Mouse (Mus musculus) embryonic facial prominence, embryonic 14.5 days (tissue): ENCODE measurements around the gene Rab24. TPM values are rescaled to one million over a fixed set of nuclear protein-coding genes. Genes with fewer than 3 reads are reported as not detected.

Source experiments
- ATAC-seq: fragments of 200-750 bp; cut with Nextera tagmentation; 2 replicates; pipeline ENCODE4 v1.8.0; 2017; ENCODE audit warnings: low read depth, moderate number of reproducible peaks, moderate TSS enrichment
- DNase-seq: peaks from one replicate; pipeline ENCODE4 v3.0.0-alpha.2; 2015; ENCODE audit warnings: low spot score
- H3K27ac ChIP-seq: fragments of 300-500 bp; sonication (generic); replicated peaks from 2 replicates; pipeline ENCODE4 v1.5.1; 2014; ENCODE audit warnings: low read depth, mild to moderate bottlenecking, low read length, moderate library complexity
- H3K27me3 ChIP-seq: fragments of 300-500 bp; sonication (generic); replicated peaks from 2 replicates; pipeline ENCODE4 v1.6.1; 2014; ENCODE audit warnings: low read length; ENCODE audit not compliant: control insufficient read depth, insufficient read depth
- H3K36me3 ChIP-seq: fragments of 300-500 bp; sonication (generic); 2 replicates; pipeline ENCODE4 v1.6.1; 2014; ENCODE audit warnings: low read length, mixed read lengths; ENCODE audit not compliant: control insufficient read depth, insufficient read depth
- H3K4me1 ChIP-seq: fragments of 300-500 bp; sonication (generic); 2 replicates; pipeline ENCODE4 v1.6.1; 2014; ENCODE audit warnings: antibody characterized with exemption, low read length; ENCODE audit not compliant: control insufficient read depth, insufficient read depth
- H3K4me2 ChIP-seq: fragments of 300-500 bp; sonication (generic); 2 replicates; pipeline ENCODE4 v1.6.1; 2014; ENCODE audit warnings: low read depth, mild to moderate bottlenecking, low read length, moderate library complexity, mixed read lengths
- H3K4me3 ChIP-seq: fragments of 300-500 bp; sonication (generic); 2 replicates; pipeline ENCODE4 v1.5.1; 2014; ENCODE audit warnings: low read depth, mild to moderate bottlenecking, low read length
- H3K9ac ChIP-seq: fragments of 300-500 bp; sonication (generic); 2 replicates; pipeline ENCODE4 v1.6.1; 2014; ENCODE audit warnings: low read depth, mild to moderate bottlenecking, low read length, moderate library complexity, mixed read lengths
- H3K9me3 ChIP-seq: fragments of 300-500 bp; sonication (generic); 2 replicates; pipeline ENCODE4 v1.6.1; 2016; ENCODE audit warnings: low read length; ENCODE audit not compliant: control insufficient read depth
- WGBS: fragments of 180-500 bp; shearing (Covaris S2); extraction: QIAGEN DNeasy Blood & Tissue Kit; methylation state at CpG from one replicate; pipeline ENCODE4 v1.1.7; 2014; 5-methylcytosine and 5-hydroxymethylcytosine counted together
- polyA plus RNA-seq: library from polyadenylated mRNA; unstranded; fragments of >200 nt; fragmentation: Nextera tagmentation; extraction: Ambion mirVana; gene quantifications from 2 replicates; pipeline ENCODE4 v1.2.1, GENCODE M21; 2014

Gene Rab24
- polyA plus RNA-seq, 1 experiment from 2014 or later, result 92.1 TPM

- Histone ChIP-seq H3K27ac (no peak overlapping the region), H3K36me3 (peaks cover 80% of the 10 kb centered on the region), H3K27me3 (no peaks in the 10 kb centered on the region), H3K9me3 (no peaks in the 10 kb centered on the region), H3K4me1 (no peaks in the 10 kb centered on the region), H3K4me2 (no peak overlapping the region), H3K9ac (no peak overlapping the region), H3K4me3 (no peak overlapping the region)
- WGBS, result 87% methylated on average over 11 of the region's 11 CpGs
- no peak for ATAC-seq
- no peak for DNase-seq
Measured at GRCm38 (mm10) chr13:55346745-55347144, 25.0 kb upstream of the Rab24 start.

GRCm38 (mm10) chr13:55344286-55344685 is 22.5 kb upstream of the Rab24 start:
- WGBS, result 90% methylated on average over 7 of the region's 7 CpGs
- ATAC-seq, result no peak
- H3K27ac ChIP-seq, result no peak overlapping the region

GRCm38 (mm10) chr13:55342469-55342868 is 20.7 kb upstream of the Rab24 start:
- Histone ChIP-seq H3K9me3 (no peaks in the 10 kb centered on the region), H3K27ac (no peak overlapping the region), H3K27me3 (no peaks in the 10 kb centered on the region), H3K36me3 (peaks cover 39% of the 10 kb centered on the region), H3K9ac (no peak overlapping the region), H3K4me2 (no peak overlapping the region), H3K4me1 (no peaks in the 10 kb centered on the region), H3K4me3 (no peak overlapping the region)
- no peak for DNase-seq
- 40% methylated on average over 11 of the region's 11 CpGs for WGBS
- ATAC-seq, result no peak

More at GRCm38 (mm10) chr13:55344286-55344685, 22.5 kb upstream of the Rab24 start:
- Histone ChIP-seq H3K9ac (no peak overlapping the region), H3K36me3 (peaks cover 57% of the 10 kb centered on the region), H3K9me3 (no peaks in the 10 kb centered on the region), H3K4me3 (no peak overlapping the region), H3K4me1 (no peaks in the 10 kb centered on the region), H3K27me3 (no peaks in the 10 kb centered on the region), H3K4me2 (no peak overlapping the region)
- no peak for DNase-seq

- Histone ChIP-seq H3K27me3 (no peaks in the 10 kb centered on the region), H3K9me3 (no peaks in the 10 kb centered on the region), H3K27ac (no peak overlapping the region), H3K9ac (no peak overlapping the region), H3K4me2 (no peak overlapping the region), H3K4me3 (no peak overlapping the region), H3K4me1 (no peaks in the 10 kb centered on the region), H3K36me3 (peaks cover 8% of the 10 kb centered on the region; the same call in 1 of the 2 replicates)
- ATAC-seq, result no peak
- no peak for DNase-seq
- 29% methylated on average over 2 of the region's 2 CpGs for WGBS
Measured at GRCm38 (mm10) chr13:55339259-55339658, 17.5 kb upstream of the Rab24 start.

GRCm38 (mm10) chr13:55338131-55339054 is 16.6 kb upstream of the Rab24 start:
- Histone ChIP-seq H3K4me2 (no peak overlapping the region), H3K36me3 (no peaks in the 10 kb centered on the region), H3K9me3 (no peaks in the 10 kb centered on the region), H3K4me3 (no peak overlapping the region), H3K4me1 (no peaks in the 10 kb centered on the region), H3K27ac (no peak overlapping the region), H3K27me3 (no peaks in the 10 kb centered on the region), H3K9ac (no peak overlapping the region)
- DNase-seq (no peak), ATAC-seq (no peak)
- whole genome bisulfite sequencing, result 71% methylated on average over 12 of the region's 12 CpGs

- ATAC-seq (no peak), DNase-seq (no peak)
- Histone ChIP-seq H3K9me3 (no peaks in the 10 kb centered on the region), H3K27ac (no peak overlapping the region), H3K4me1 (no peaks in the 10 kb centered on the region), H3K27me3 (no peaks in the 10 kb centered on the region), H3K4me2 (no peak overlapping the region), H3K36me3 (no peaks in the 10 kb centered on the region), H3K4me3 (no peak overlapping the region), H3K9ac (no peak overlapping the region)
- 60% methylated on average over 9 of the region's 10 CpGs for WGBS
Measured at GRCm38 (mm10) chr13:55337341-55337975, 15.7 kb upstream of the Rab24 start.

GRCm38 (mm10) chr13:55335701-55336100 is 14.0 kb upstream of the Rab24 start:
- H3K27ac ChIP-seq, result no peak overlapping the region
- ATAC-seq (no peak), DNase-seq (no peak)
- WGBS, result 94% methylated on average over 4 of the region's 4 CpGs
- 0 out of 2 replicates have a peak, but pooled peaks cover 4% of the 10 kb centered on the region for H3K4me1 ChIP-seq
- no peak overlapping the region for H3K9ac ChIP-seq
- no peaks in the 10 kb centered on the region for H3K36me3 ChIP-seq
- no peaks in the 10 kb centered on the region for H3K27me3 ChIP-seq
- H3K4me3 ChIP-seq, result no peak overlapping the region
- no peak overlapping the region for H3K4me2 ChIP-seq
- H3K9me3 ChIP-seq, result no peaks in the 10 kb centered on the region

- no peaks in the 10 kb centered on the region for H3K36me3 ChIP-seq
- ATAC-seq (no peak), DNase-seq (no peak)
- no peaks in the 10 kb centered on the region for H3K9me3 ChIP-seq
- no peak overlapping the region for H3K9ac ChIP-seq
- H3K27ac ChIP-seq, result no peak overlapping the region
- H3K4me1 ChIP-seq, result peaks cover 17% of the 10 kb centered on the region; the same call in 1 of the 2 replicates
- no peak overlapping the region for H3K4me3 ChIP-seq
- no peak overlapping the region for H3K4me2 ChIP-seq
- H3K27me3 ChIP-seq, result no peaks in the 10 kb centered on the region
- 77% methylated on average over 3 of the region's 3 CpGs for WGBS
Measured at GRCm38 (mm10) chr13:55332331-55332730, 10.6 kb upstream of the Rab24 start.
